In the genomic region with DNA sequence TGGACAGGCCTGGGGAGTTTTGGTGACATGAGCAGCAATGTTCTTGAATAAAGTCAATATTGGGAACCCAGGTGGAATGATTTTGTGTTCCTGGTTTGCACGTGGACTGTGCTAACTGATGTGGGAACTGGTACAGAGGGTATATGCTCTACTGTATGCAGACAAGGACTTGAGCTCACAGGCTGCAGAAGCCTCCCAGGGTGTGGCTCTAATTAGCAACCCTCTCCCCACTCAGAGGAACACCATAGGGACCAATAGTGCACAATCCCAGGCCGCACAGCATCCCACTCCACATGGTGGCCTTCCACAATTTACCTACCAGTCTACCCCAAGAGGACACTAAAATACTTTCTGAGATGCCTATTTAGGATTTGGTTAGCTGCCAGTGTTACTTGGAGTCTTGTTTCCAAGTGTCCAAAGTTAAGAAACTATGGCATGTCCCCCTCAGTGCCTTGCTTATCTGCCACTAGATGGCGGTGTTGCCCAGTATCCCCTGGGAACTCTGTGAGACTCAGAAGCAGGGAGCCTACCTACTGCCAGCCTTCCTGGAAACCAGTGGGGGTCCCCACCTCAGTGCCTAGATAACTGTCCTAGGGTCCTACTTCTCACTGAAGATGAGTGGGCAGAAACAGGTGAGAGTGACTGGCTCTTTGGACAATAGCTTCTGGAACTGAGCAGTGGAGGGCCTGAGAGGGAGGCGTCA, we compare ENCODE assay signal across 9 mouse cellular contexts.
A peak's percentile ranks its signal among the peaks of the same experiment; 100 is the strongest.
DNase-seq lines count a peak whose midpoint lies in the region; ATAC-seq and TF ChIP-seq lines count a peak whose summit lies in the region.
"Had no signal": no experiment of that assay in that cellular context is flagged by ENCODE, and none has a peak within 500 bp of the region (broad histone marks: within the 10 kb centered on the region; RNA-seq: fewer than 3 reads in every experiment).

No protein-coding gene starts in this region.

- no peak overlapping the region for H3K27ac ChIP-seq in MEL (ENCODE audit: control insufficient read depth, low read depth, low read length)
- H3K27ac ChIP-seq in forebrain, embryonic 13.5 days, result no peak overlapping the region
- H3K27ac ChIP-seq: liver, embryonic 15.5 days had no signal

- H3K4me3 ChIP-seq in MEL (ENCODE audit: control insufficient read depth in 1 of 2, insufficient read depth in 1 of 2, low read depth in 2 of 2, low read length in 2 of 2), result no peak overlapping the region
- no peak overlapping the region for H3K4me3 ChIP-seq in forebrain, embryonic 13.5 days
- H3K4me3 ChIP-seq: liver, embryonic 15.5 days had no signal

- peak; percentile 78; the same call in 1 of the 2 replicates for ATAC-seq in forebrain, embryonic 13.5 days

- no peaks in the 10 kb centered on the region for H3K79me2 ChIP-seq in MEL (ENCODE audit: control insufficient read depth, insufficient read depth, low read length, poor library complexity)

- H3K9me3 ChIP-seq in MEL (replicated peaks; ENCODE audit: insufficient read depth, low read length), result no peaks in the 10 kb centered on the region
- H3K9me3 ChIP-seq in forebrain, embryonic 13.5 days (replicated peaks), result no peaks in the 10 kb centered on the region
- H3K9me3 ChIP-seq: liver, embryonic 15.5 days had no signal

- no peaks in the 10 kb centered on the region for H3K4me1 ChIP-seq in MEL (ENCODE audit: control insufficient read depth in 1 of 2, insufficient read depth in 2 of 2, low read length in 2 of 2)
- 0 out of 2 replicates have a peak, but pooled peaks cover 5% of the 10 kb centered on the region for H3K4me1 ChIP-seq in forebrain, embryonic 13.5 days
- H3K4me1 ChIP-seq: liver, embryonic 15.5 days had no signal

- TF ChIP-seq POLR2A in MEL (IDR thresholded peaks at IDR 0.05; ENCODE audit: control insufficient read depth in 1 of 2, insufficient read depth in 1 of 2, low read depth in 1 of 2, low read length in 2 of 2, poor library complexity in 1 of 2), result no peak

- H3K4me2 ChIP-seq in forebrain, embryonic 13.5 days, result no peak overlapping the region
- H3K4me2 ChIP-seq: liver, embryonic 15.5 days had no signal

- TF ChIP-seq CTCF in MEL (IDR thresholded peaks at IDR 0.05 in 2 of 3, conservative IDR thresholded peaks at IDR 0.05 in 1 of 3; ENCODE audit: control insufficient read depth in 1 of 3, insufficient read depth in 1 of 3, low read depth in 2 of 3, low read length in 3 of 3, poor library complexity in 1 of 3, severe bottlenecking in 1 of 3), result peak; percentile 87 to 92 (median 90)

- intact Hi-C loops in heart, postnatal 36 days (cut with DNase I), result loop anchor here (1.0 to 5.0 kb wide), 4 partner anchors 49 to 276 kb away; no protein-coding TSS in a partner anchor

- DNase-seq in MEL (ENCODE audit: low read depth, low spot score), result peak; percentile 70
- DNase-seq in c-Kit-positive CD71-positive TER-119-positive erythroid progenitor cells, embryonic 14.5 days (ENCODE audit: low spot score), result peak; percentile 62
- peak; percentile 80 to 83 for DNase-seq in heart, postnatal 36 days
- peak; percentile 47 to 75 for DNase-seq in layer of hippocampus, adult 18-20 months (ENCODE audit: low spot score in 2 of 2)
- peak; percentile 83 for DNase-seq in lung, postnatal 10 days
- peak; percentile 73 for DNase-seq in retina, postnatal 7 days (ENCODE audit: low read depth, low spot score)
- DNase-seq in thymus, postnatal 4 days, result peak; percentile 82

- H3K36me3 ChIP-seq in MEL (ENCODE audit: control insufficient read depth in 1 of 2, insufficient read depth in 2 of 2, low read length in 2 of 2), result no peaks in the 10 kb centered on the region
- H3K36me3 ChIP-seq in forebrain, embryonic 13.5 days (ENCODE audit: poor library complexity, severe bottlenecking), result no peaks in the 10 kb centered on the region
- H3K36me3 ChIP-seq: liver, embryonic 15.5 days had no signal

- TF ChIP-seq RAD21 in MEL (IDR thresholded peaks at IDR 0.05; ENCODE audit: low read depth, low read length), result peak; percentile 90

- 63% methylated on average over 4 of the region's 4 CpGs for WGBS in forebrain, embryonic 13.5 days

- peaks cover 8 to 12% of the 10 kb centered on the region in 2 experiments; a peak in 3 of 4 replicates for H3K27me3 ChIP-seq in MEL (ENCODE audit: control insufficient read depth in 1 of 2, insufficient read depth in 2 of 2, low read length in 2 of 2)
- H3K27me3 ChIP-seq in forebrain, embryonic 13.5 days, result no peaks in the 10 kb centered on the region
- H3K27me3 ChIP-seq: liver, embryonic 15.5 days had no signal

- TF ChIP-seq EP300 in MEL (IDR thresholded peaks at IDR 0.05; ENCODE audit: low read depth in 1 of 2, low read length in 2 of 2), result no peak

- no peak overlapping the region for H3K9ac ChIP-seq in MEL (ENCODE audit: control insufficient read depth, low read depth, low read length, poor library complexity, severe bottlenecking)
- H3K9ac ChIP-seq in forebrain, embryonic 13.5 days, result no peak overlapping the region
- H3K9ac ChIP-seq: liver, embryonic 15.5 days had no signal

TF ChIP-seq in MEL, 35 proteins besides CTCF, POLR2A, EP300 and RAD21:
- no peak for TF ChIP-seq MAZ (IDR thresholded peaks at IDR 0.05; ENCODE audit: low read depth, low read length)
- no peak for TF ChIP-seq E2F4 (IDR thresholded peaks at IDR 0.05; ENCODE audit: borderline replicate concordance, low read depth, low read length)
- peak; percentile 92 for TF ChIP-seq SMC3 (IDR thresholded peaks at IDR 0.05; ENCODE audit: low read depth, low read length)
- TF ChIP-seq SIN3A (IDR thresholded peaks at IDR 0.05; ENCODE audit: low read length), result no peak
- no peak for TF ChIP-seq CHD1 (IDR thresholded peaks at IDR 0.05; ENCODE audit: low read depth, low read length)
- TF ChIP-seq HCFC1 (IDR thresholded peaks at IDR 0.05; ENCODE audit: low read depth, low read length), result no peak
- no peak for TF ChIP-seq USF2 (IDR thresholded peaks at IDR 0.05; ENCODE audit: borderline replicate concordance in 1 of 2, insufficient read depth in 1 of 2, low read depth in 1 of 2, low read length in 2 of 2)
- no peak for TF ChIP-seq MYB (IDR thresholded peaks at IDR 0.05; ENCODE audit: low read depth, low read length)
- peak; percentile 88 for TF ChIP-seq ZC3H11A (IDR thresholded peaks at IDR 0.05; ENCODE audit: low read depth, low read length)
- no peak for TF ChIP-seq TCF12 (IDR thresholded peaks at IDR 0.05; ENCODE audit: low read depth, low read length)
